Mouse (Mus musculus) kidney, adult 8-10 months (tissue): ENCODE data around the gene 4930402F06Rik.

Source experiments
- DNase-seq, 2 experiments: peaks; one replicate each; pipeline ENCODE4 v3.0.0; 2022

4930402F06Rik gene

DNA sequence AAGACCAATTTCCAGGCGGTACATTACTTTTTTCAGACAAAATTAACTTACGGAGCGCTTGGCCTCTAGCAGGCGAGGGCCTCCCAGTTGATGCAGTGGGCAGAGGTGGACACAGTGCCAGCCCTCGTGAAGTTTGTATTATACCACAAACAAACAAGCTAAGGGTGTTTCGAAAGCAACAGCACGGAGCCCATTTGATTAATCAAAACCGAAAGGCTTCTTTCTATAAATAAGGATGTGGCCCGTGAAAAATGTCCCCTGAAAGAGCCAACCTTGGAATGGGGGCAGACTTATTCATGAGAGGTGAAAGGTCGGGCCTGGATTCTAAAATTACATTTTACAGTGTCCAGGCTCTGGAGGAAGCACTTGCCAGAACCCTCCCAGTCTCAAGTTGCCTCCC is 59.6 kb downstream of the 4930402F06Rik start:
- peak; percentile 9 to 20 for DNase-seq

DNA sequence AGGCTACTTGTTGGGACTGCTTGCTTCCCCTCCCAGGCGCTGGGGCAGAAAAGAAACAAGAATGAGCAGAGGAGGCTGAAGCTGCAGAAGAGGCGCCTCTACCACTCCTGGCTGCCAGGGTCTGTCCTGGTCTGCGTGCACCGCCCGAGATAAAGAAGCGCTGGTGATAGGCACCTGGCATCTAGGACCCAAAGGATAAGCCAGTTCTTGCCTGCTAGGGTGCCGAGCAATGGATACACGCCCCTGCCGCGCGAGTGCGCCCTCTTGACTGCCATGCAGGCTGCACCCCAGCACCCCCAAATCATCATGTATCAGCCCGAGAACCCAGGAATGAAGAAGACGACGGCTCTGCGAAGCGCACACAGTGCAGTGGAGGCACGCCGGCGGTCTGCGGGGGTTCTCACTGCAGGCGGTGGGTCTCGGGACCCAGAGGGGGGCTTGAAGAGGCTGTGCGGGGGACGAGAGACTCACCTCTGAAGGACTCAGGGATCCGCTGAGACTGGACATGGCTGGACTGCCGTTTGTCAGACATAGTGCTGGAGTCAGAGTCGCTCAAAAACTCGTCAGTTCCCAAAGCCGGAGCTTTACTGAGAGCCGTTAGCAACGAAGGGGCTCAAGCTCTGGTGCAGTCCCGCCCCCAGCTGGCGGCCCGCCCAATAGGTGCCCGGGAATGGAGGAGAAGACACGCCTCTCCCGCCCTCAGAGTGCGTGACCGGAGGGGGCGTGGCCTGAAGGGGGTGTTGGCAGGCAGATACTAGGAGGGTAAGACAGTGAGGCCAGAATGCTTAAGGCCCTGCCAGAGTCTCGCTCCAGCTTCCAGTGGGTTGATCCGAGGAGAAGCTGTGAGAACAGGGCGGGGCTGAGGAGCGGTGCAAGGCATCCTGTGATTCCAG is 60.3 kb downstream of the 4930402F06Rik start, which contains the start of gene Stom:
Stom (minus strand) TSS at position 589 of the 893 bp plus-strand sequence.
- peak; percentile 99 to 100 for DNase-seq

DNA sequence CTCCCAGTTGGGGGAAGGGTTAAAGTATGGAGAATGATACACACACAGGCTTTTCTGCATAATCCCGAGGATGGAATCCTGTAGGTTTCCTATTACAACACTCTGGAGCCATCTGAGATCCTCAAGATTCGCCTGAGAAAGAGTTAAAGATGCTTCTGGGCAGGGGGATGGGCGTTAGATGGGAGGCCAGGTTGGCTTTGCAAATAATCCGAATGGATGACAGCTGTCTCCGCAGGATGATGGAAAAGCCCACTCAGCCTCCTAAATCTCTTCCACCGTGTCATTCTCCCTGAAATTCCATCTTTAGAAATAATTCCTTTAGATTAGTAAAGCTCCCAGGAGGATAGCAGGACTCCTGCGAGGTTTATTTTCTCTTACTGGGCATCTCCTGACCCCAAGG is 61.4 kb downstream of the 4930402F06Rik start:
- no peak for DNase-seq

DNA sequence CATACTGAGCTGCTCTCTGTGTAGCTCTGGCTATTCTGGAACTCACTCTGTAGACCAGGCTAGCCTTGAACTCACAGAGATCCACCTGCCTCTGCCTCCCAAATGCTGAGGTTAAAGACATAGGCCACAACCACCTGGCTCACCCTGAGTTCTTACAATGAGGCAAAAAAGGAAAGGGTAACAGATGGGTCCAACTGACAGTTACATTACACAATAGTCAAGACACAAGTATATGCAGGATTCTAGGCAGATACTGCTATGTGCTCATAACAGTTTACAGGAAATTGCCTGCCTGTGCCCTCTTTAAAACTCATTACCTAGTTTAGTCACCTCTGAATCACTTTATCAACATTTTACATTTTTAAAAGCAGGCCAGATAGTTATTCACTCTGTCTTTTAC is 63.3 kb downstream of the 4930402F06Rik start:
- DNase-seq: no peak

DNA sequence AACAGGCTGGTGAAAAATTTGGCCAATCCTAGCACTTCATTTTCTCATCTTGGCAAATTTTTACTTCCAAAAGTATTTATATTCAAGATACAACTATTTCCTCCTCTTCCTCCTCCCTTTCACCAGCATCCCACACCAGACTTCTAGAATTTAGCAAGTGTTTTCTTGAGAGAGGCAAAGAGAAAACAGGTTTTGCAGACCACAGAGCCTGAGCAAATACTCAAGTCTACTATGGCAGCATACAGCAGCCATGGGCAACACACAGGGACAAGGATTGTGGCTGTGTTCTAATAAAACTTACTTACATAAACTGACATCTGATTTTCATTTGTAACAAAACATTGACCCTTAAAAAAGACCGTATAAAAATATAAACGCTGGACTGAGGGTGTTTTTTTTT is 65.8 kb downstream of the 4930402F06Rik start:
- DNase-seq: no peak

DNA sequence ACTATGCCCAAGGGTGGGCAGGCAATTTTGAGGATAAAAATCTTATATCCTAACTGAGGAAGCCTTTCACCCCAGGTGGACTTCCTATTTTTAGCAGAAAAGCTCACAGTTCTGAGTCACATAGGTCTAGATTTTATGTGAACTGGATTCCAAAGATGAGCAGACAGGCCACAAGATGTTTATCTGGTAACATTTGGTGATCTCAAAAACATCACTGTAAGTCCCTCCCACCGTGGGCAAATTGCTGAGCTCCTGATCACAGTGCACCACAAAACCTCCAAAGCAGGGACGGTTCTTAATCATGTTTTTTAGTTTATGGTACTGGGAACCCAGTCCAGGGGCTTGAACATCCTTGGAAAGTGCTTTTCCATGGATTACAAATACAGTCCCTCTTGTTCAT is 67.9 kb downstream of the 4930402F06Rik start:
- no peak for DNase-seq

DNA sequence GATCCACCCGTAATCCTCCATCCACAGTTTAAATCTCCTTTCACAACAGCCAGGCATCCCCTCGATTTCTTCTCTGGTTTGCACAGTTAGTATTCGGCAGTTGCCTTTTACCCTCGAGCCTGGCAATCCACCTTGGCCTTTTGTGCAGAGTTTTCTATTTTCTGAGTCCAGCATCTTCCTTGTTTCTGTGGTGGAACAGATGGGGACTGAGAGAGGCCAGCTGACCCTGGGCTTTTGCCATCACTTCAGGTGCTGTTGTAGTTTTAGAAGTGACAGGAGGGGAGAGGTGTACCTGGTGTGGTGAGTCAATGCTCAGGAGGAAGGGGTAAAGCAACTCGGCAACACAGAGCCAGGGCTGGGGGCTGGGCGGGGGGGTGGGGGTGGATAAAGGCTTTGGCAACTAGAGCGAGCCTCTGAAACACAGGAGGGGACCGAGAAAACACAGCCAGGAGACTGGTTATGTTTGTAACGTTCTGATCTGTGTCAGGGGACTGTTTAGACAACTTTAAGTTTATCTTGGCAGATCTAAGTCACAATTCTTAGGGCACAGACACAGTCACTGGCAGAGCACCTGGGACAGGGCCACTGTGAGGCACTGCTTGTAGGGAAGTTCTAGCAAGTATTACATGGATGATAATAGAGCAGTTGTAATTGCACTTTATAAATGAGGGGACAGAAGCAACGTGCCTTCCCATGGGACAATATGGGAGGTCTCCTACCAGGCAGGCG is 68.7 kb downstream of the 4930402F06Rik start:
- no peak for DNase-seq

DNA sequence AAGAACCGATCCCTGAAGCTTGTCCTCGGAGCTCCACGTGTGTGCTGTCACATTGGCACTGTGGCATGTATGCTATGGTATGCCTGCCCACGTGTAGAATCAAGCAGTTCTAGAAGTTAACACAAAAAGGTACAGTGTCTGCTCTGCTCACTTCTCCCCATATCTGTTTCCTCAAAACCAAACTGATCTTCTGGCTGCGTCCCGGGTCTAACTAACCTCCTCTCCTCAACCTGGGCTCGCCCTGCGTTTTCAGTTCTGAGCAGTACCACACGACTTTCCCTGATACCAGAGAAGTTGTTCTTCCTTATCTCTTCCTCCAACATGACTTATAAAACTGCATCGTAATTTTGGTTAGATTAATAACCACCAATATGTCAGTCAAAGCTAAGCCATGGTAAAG is 69.4 kb downstream of the 4930402F06Rik start:
- no peak for DNase-seq

DNA sequence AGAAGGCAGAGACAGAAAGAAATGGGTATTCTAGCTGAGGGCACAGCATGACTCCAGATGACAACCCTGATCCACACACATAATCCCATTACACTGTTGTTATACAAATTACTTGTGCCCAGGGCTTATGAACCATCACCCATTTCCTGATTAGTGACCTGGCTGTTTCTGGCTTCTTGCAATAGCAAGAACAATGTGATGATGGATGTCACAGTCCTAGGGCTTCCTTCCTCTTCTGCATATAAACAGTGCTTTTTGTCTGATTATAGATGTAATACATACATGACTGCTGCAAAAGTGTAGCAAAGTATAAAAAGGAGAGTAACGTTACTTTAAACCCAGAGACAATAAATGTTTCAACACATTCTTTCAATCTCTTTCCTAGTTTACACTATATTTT is 70.0 kb downstream of the 4930402F06Rik start:
- DNase-seq: peak in 1 of 2 experiments; percentile 19

DNA sequence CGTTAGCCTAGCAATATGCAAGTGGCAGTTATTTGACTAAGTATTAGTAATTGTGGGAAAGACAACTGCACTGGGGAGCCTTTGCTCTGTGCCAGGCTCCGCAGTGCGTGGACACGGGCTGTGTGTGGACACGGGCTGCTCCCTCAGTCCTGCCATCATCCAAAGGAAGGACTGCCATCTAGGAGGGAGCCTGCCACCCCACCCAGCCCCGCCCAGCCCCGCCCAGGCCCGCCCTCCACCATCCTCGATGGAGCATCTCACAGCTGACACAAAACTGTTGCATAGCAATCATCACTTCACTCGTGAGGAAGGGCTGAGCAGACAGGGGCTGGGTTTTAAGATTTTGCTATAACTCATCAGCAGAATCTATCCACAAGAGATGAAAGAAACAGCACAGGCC is 71.0 kb downstream of the 4930402F06Rik start:
- no peak for DNase-seq
